Mouse (Mus musculus): Measurements from ENCODE around the gene Traip. TPM values are rescaled to one million over a fixed set of nuclear protein-coding genes. Genes with fewer than 3 reads are reported as not detected.

Gene Traip
- polyA plus RNA-seq, 1 experiment from 2014 or later = 32.3 TPM

Other genes with a start within 250 kb of the Traip start
- gene Sema3f, start 239.7 kb upstream of the Traip start, polyA plus RNA-seq (2016; fragmentation: Nextera tagmentation; extraction: Ambion mirVana) = 13.2 and 15.2 TPM in 2 replicates
- 232 and 237 TPM in 2 replicates for gene Rbm5, start 179.1 kb upstream of the Traip start, polyA plus RNA-seq (2016; fragmentation: Nextera tagmentation; extraction: Ambion mirVana)
- 136 and 137 TPM in 2 replicates for gene Rbm6, start 76.9 kb upstream of the Traip start, polyA plus RNA-seq (2016; fragmentation: Nextera tagmentation; extraction: Ambion mirVana)
- gene Mon1a, start 62.0 kb upstream of the Traip start, polyA plus RNA-seq (2016; fragmentation: Nextera tagmentation; extraction: Ambion mirVana) = 16.0 and 17.7 TPM in 2 replicates
- 1.3 and 1.8 TPM in 2 replicates for gene Mst1r, start 43.3 kb upstream of the Traip start, polyA plus RNA-seq (2016; fragmentation: Nextera tagmentation; extraction: Ambion mirVana)
- not detected in 2 replicates for gene Actl11, start 21.7 kb upstream of the Traip start, polyA plus RNA-seq (2016; fragmentation: Nextera tagmentation; extraction: Ambion mirVana)
- 12.2 and 14.8 TPM in 2 replicates for gene Camkv, start 14.5 kb upstream of the Traip start, polyA plus RNA-seq (2016; fragmentation: Nextera tagmentation; extraction: Ambion mirVana)
- 5.8 and 6.5 TPM in 2 replicates for gene Uba7, start 25.4 kb downstream of the Traip start, polyA plus RNA-seq (2016; fragmentation: Nextera tagmentation; extraction: Ambion mirVana)
- 0.86 and 1.2 TPM in 2 replicates for gene Gm20661, start 32.9 kb downstream of the Traip start, polyA plus RNA-seq (2016; fragmentation: Nextera tagmentation; extraction: Ambion mirVana)
- 14.3 and 18.3 TPM in 2 replicates for gene Inka1, start 35.7 kb downstream of the Traip start, polyA plus RNA-seq (2016; fragmentation: Nextera tagmentation; extraction: Ambion mirVana)
- gene Cdhr4, start 42.4 kb downstream of the Traip start, polyA plus RNA-seq (2016; fragmentation: Nextera tagmentation; extraction: Ambion mirVana) = 0.82 and 2.1 TPM in 2 replicates
- 0.49 TPM in 1 of 2 replicates, not detected in the other for gene Gm20662, start 46.2 kb downstream of the Traip start, polyA plus RNA-seq (2016; fragmentation: Nextera tagmentation; extraction: Ambion mirVana)
- 82.3 and 88.2 TPM in 2 replicates for gene Ip6k1, start 52.4 kb downstream of the Traip start, polyA plus RNA-seq (2016; fragmentation: Nextera tagmentation; extraction: Ambion mirVana)
- 18.2 and 19.3 TPM in 2 replicates for gene Gmppb, start 99.1 kb downstream of the Traip start, polyA plus RNA-seq (2016; fragmentation: Nextera tagmentation; extraction: Ambion mirVana)
- 3.6 and 3.8 TPM in 2 replicates for gene Amigo3, start 103.0 kb downstream of the Traip start, polyA plus RNA-seq (2016; fragmentation: Nextera tagmentation; extraction: Ambion mirVana)
- gene Mst1, start 130.3 kb downstream of the Traip start, polyA plus RNA-seq (2016; fragmentation: Nextera tagmentation; extraction: Ambion mirVana) = 0.27 and 0.41 TPM in 2 replicates
- gene Rnf123, start 133.2 kb downstream of the Traip start, polyA plus RNA-seq (2016; fragmentation: Nextera tagmentation; extraction: Ambion mirVana) = 36.9 and 41.2 TPM in 2 replicates
- 51.1 and 56.0 TPM in 2 replicates for gene Apeh, start 144.5 kb downstream of the Traip start, polyA plus RNA-seq (2016; fragmentation: Nextera tagmentation; extraction: Ambion mirVana)
- gene Bsn, start 240.2 kb downstream of the Traip start, polyA plus RNA-seq (2016; fragmentation: Nextera tagmentation; extraction: Ambion mirVana) = 3.6 and 3.9 TPM in 2 replicates

Measured in forebrain, embryonic 12.5 days (tissue).